Mouse (Mus musculus) ES-E14 (cell line): ENCODE data around the gene Tm9sf3.

Experiments used
- CHD2 ChIP-seq: IDR thresholded peaks from 2 replicates; pipeline ENCODE4 v1.6.1; 2014; ENCODE audit warnings: mild to moderate bottlenecking, low read depth, low read length, inconsistent platforms
- HCFC1 ChIP-seq: IDR thresholded peaks from 2 replicates; pipeline ENCODE4 v1.6.1; 2012; ENCODE audit warnings: low read length, inconsistent platforms, borderline replicate concordance; ENCODE audit not compliant: insufficient read depth
- MAFK ChIP-seq: IDR thresholded peaks from 2 replicates; pipeline ENCODE4 v1.6.1; 2014; ENCODE audit warnings: mild to moderate bottlenecking, low read depth, low read length, inconsistent platforms; ENCODE audit not compliant: insufficient read depth
- ZC3H11A ChIP-seq: IDR thresholded peaks from 2 replicates; pipeline ENCODE4 v1.6.1; 2012; ENCODE audit warnings: low read depth, mild to moderate bottlenecking, inconsistent platforms, low read length, borderline replicate concordance
- ZNF384 ChIP-seq: IDR thresholded peaks from 2 replicates; pipeline ENCODE4 v1.6.1; 2012; ENCODE audit warnings: low read depth, low read length, inconsistent platforms

DNA sequence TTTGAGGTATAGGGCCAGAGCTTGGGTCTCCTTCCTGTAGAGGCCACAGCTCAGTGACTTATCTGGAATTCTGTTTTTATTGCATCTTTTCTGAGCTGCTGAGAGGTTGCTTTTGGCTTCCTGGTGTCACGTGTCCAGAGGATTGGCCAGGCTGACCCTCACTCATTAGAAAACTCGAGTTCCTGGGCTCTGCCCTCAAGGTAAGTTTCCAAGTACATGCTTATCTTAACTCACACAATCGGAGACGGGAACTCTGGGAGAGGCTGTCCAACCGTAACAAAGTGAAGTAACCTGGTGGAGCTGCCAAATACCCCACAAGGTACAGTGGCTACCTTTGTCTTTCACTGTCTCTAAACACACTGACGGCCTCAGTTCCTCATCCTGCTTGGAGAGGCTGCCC is 39.6 kb upstream of the Tm9sf3 start:
- TF ChIP-seq HCFC1 = no peak
- no peak for TF ChIP-seq MAFK
- TF ChIP-seq ZNF384 = no peak
- no peak for TF ChIP-seq CHD2
- TF ChIP-seq ZC3H11A = no peak
